Mouse (Mus musculus) macrophage (primary cell): ENCODE measurements around the gene Fcer1g. TPM values are rescaled to one million over a fixed set of nuclear protein-coding genes. Genes with fewer than 3 reads are reported as not detected.

Source experiments
- H3K27ac ChIP-seq: fragments of 350-480 bp; formaldehyde crosslinking; 2 replicates; pipeline ENCODE4 v1.9.0; 2021
- H3K36me3 ChIP-seq: fragments of 350-480 bp; formaldehyde crosslinking; 2 replicates; pipeline ENCODE4 v1.9.0; 2021; ENCODE audit errors: inconsistent target
- H3K4me3 ChIP-seq: fragments of 350-480 bp; formaldehyde crosslinking; 2 replicates; pipeline ENCODE4 v1.9.0; 2021; ENCODE audit errors: inconsistent target
- H3K79me2 ChIP-seq: fragments of 350-480 bp; formaldehyde crosslinking; 2 replicates; pipeline ENCODE4 v1.9.0; 2021; ENCODE audit errors: inconsistent target
- WGBS: methylation state at CpG from one replicate; pipeline ENCODE4 v1.1.7; 2026; ENCODE audit warnings: inconsistent platforms; ENCODE audit not compliant: missing documents; 5-methylcytosine and 5-hydroxymethylcytosine counted together
- polyA plus RNA-seq: library from polyadenylated mRNA; stranded (reverse); fragments of 250-400 nt; gene quantifications from 3 replicates; pipeline ENCODE4 v1.2.4, GENCODE M21; 2018; ENCODE audit warnings: inconsistent platforms

The Fcer1g gene
- polyA plus RNA-seq, 1 experiment from 2014 or later: 1,664 TPM

DNA sequence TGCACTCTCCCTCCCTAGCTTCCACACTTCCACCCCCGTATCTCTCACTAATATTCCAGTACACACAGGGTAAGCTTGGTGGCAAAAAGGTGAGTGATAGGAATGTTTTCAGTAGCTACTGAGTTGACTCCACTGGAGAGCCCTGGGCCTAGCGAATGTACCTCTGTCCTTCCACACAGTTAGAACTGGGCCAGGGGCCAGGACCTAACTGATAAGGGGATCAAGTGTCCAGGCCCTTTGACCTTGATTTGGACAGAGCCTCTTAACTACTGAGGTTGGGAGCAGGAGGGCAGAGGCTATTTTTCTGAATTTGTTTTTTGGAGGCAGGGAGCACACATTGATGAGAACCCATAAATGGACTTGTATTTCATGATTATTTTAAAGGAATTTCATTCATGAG, 10.4 kb downstream of the Fcer1g start:
- Histone ChIP-seq H3K4me3 (no peak overlapping the region), H3K27ac (no peak overlapping the region), H3K79me2 (peaks cover 24% of the 10 kb centered on the region), H3K36me3 (peaks cover 17% of the 10 kb centered on the region)
- 90% methylated on average over 2 of the region's 2 CpGs for WGBS

DNA sequence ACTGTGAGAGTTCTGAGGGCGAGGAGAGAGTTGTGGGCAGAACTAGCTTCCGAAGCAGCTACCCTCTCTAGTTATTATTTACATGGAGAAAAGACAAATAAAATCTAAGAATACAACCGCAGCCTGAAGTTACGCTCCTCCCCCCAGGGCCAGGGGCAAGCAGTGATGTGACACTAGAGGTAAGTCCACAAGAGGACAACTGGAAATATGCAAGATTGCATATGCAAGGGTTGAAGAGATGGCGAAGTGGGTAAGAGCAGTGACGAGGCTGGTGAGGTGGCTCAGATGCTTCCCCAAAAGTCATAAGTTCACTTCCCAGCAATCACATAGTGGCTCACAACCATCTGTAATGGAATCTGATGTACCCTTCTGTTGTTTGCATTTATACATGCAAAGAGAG, 11.0 kb downstream of the Fcer1g start:
- Histone ChIP-seq H3K27ac (peak overlapping the region; percentile 72), H3K36me3 (peaks cover 23% of the 10 kb centered on the region), H3K4me3 (peak overlapping the region; percentile 88; the same call in 1 of the 2 replicates), H3K79me2 (peaks cover 18% of the 10 kb centered on the region)
- WGBS: 74% methylated on average over 6 of the region's 6 CpGs

DNA sequence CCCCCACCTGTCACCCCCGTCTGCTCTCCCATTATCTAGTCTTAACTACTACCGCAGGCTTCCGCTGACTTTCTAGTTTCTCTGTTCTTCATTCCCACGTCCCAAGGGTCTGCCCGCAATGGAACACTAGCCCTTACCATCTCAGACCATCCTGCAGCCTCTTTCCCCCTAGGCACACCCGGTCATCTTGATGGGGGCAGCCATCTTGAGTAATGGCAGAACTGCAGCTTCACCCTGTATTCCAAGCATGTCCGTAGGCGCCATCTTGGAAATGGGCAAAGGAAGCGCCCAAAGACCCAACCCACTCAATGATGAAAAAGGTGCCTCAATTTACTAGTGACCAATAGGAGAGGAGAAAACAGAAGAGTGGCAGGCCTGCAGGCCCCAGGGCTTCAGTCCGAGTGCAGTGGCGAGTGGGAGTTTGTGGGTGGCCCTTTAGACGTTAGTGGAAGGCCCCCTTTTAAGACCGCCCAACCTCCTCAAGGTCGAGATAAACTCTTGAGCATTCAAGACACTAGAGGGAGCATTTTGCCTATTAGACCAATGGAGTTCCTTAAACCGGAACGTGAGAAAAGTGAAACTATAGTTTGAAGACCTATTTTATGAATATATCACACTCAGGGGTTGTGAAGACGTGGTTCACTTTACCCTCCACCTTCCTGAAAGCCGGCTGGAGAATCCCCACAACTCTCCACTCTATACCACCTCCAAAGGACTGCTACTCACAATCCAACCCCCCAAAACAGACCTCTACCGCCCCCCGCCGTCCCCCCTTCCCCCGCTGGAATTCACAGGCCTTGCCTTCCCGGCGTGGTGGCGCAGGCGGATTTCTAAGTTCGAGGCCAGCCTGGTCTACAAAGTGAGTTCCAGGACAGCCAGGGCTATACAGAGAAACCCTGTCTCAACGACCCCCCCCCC, 11.7 kb downstream of the Fcer1g start, which contains the start of gene Tomm40l:
Gene Tomm40l, minus strand, starts transcription at position 277 of the 918 bp plus-strand sequence.
- Histone ChIP-seq H3K4me3 (peak within 1 kb of the TSS; percentile 88), H3K36me3 (peaks cover 23% of the 10 kb centered on the region), H3K79me2 (peaks cover 11% of the 10 kb centered on the region; the same call in 1 of the 2 replicates), H3K27ac (peak within 1 kb of the TSS; percentile 73)
- WGBS: 4% methylated on average over 26 of the region's 28 CpGs

DNA sequence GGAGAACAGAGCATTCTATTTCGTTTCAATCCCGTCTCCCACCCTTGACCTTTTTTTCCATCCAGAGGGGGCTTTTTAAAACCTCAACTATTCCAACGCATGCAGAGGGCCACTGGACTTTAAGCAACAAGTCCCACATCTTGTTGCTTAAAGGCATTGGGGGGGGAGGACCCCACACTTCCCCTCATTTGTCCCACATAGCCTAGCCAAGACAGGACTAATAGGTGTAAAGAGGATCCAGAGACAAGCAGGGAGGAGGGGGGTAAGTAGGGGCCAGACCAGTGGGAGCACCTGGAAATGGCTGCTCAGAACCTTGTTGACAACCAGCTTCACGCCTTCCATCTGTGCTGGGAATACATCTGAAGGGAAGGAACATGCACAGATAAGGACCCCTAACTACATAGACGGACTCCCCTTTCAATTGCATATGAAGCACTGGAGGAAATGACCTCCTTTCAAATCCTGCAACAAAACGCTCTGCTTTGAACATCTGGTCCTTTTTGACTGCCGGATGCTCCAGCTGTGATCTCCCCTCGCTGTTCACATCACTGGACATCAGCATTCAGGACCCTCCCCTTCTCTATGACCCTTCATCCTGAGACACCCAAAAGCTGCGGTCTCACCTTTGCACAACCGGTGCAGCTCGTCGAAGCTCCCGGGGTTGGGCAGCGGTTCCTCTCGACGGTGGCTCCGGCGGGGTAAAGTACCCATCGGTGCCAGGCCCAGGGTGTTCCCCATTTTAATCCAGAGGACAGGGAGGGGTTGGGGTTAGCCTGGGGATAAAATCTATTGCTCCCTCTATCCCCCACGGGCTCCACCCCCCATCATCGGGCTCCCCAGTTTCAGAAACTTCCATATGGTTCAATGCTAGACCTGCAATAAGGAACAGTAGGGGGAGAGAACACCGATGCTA, 12.6 kb downstream of the Fcer1g start:
- Histone ChIP-seq H3K27ac (peak overlapping the region; percentile 73), H3K4me3 (peak overlapping the region; percentile 88), H3K36me3 (peaks cover 23% of the 10 kb centered on the region), H3K79me2 (peaks cover 10% of the 10 kb centered on the region; the same call in 1 of the 2 replicates)
- WGBS: 10% methylated on average over 22 of the region's 22 CpGs

DNA sequence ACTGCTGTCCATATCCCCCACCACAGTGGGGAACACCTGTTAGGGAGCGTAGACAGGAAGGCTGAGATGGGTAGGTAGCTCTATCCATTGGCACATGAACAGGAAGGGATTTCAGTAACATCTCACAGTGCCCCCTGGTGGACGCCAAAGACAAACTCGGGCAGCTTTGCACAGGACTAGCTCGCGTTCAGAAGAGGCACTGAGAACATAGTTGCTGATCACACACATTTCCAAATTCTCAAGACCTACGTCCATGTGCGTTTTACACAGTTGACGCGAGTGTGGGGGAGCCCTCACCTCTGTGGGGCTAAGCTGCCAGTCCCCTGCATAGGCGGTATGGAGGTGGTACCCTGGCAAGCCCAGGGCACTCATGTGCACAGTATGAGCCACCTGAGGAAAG, 13.3 kb downstream of the Fcer1g start:
- Histone ChIP-seq H3K27ac (peak overlapping the region; percentile 73), H3K79me2 (peaks cover 10% of the 10 kb centered on the region; the same call in 1 of the 2 replicates), H3K4me3 (no peak overlapping the region; the same call in 1 of the 2 replicates), H3K36me3 (peaks cover 23% of the 10 kb centered on the region)
- WGBS: 16% methylated on average over 10 of the region's 10 CpGs

DNA sequence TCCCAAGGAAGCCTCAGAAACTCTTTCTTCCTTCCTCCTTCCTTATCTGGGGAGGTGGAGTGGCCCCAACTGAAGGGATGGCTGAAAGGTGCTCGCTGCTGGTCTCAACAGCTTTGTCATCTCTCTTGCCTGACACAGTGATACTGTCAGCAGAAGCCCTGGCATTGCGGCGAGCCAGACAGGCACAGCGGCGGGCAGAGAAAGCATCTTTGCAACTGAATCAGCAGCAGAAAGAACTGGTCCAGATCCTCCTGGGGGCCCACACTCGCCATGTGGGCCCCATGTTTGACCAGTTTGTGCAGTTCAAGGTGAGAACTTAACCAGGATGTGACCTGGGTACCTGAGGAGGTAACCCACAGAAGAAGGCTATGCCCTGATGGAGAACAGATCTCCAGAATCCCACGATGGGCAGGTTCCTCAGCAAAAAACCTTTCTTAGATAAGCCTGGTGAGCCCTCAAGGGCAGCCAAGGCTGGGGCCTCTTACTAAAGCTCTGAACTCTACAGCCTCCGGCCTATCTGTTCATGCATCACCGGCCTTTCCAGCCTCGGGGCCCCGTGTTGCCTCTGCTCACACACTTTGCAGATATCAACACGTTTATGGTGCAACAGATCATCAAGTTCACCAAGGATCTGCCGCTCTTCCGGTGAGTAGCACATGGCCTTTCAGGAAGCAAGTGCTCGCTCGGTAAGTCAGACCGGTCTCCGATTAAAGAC, 17.8 kb downstream of the Fcer1g start:
- H3K36me3 ChIP-seq: peaks cover 23% of the 10 kb centered on the region
- WGBS: 87% methylated on average over 18 of the region's 18 CpGs
- no peak overlapping the region for H3K4me3 ChIP-seq
- peaks cover 5% of the 10 kb centered on the region; the same call in 1 of the 2 replicates for H3K79me2 ChIP-seq
- no peak overlapping the region for H3K27ac ChIP-seq

DNA sequence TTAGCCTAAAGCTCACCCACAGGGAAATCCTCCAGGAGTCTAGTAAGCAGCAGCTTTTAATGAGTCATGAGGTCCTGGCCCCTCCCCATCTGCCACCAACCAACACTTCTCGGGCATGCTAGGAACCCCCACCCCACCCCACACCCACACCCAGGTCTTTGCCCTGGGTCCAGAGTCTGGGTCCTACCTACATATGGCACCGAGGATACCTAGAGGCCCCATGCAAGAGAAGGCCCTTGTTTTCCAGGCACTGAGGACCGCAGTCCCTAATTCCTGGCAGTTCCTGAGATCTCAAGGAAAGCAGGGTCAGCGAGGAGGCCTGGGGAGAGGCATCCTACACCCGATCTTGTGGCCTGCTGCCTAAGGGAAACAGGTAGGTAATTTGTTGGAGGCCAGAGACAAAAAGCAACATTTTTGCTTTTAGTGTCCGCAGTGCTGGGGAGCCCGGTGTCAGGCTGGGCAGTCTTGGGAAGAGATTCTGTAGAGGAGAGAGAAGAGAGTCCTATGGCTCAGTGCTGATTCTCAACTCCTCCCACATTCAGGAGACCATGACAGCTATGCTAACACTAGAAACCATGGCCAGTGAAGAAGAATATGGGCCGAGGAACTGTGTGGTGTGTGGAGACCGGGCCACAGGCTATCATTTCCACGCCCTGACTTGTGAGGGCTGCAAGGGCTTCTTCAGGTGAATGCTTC, 20.2 kb downstream of the Fcer1g start, which contains the start of gene Nr1i3:
Gene Nr1i3, plus strand, starts transcription at position 170 of the 696 bp plus-strand sequence.
- peaks cover 8% of the 10 kb centered on the region; the same call in 1 of the 2 replicates for H3K36me3 ChIP-seq
- H3K79me2 ChIP-seq: no peaks in the 10 kb centered on the region
- no peak within 1 kb of the TSS for H3K4me3 ChIP-seq
- WGBS: 95% methylated on average over 10 of the region's 10 CpGs
- no peak within 1 kb of the TSS for H3K27ac ChIP-seq

DNA sequence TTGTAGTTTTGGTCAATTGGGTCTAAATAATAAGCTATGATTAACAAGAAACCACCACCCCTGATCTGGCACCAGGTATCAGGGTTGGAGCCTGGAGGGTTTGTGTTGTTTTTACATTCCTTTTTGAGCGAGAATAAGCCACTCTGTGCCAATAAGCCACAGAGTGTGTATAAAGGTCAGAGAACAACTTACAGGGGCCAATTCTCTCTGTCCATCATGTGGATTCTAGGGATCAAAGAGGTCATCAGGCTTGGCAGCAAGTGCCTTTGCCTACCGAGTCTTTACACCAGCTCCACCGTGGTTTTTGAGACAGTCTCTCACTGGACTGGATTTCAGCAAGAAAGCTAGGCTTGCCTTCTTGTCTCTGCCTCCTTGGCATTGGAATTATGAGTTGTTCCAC, 21.3 kb downstream of the Fcer1g start:
- Histone ChIP-seq H3K4me3 (no peak overlapping the region), H3K79me2 (no peaks in the 10 kb centered on the region), H3K36me3 (no peaks in the 10 kb centered on the region), H3K27ac (no peak overlapping the region)
- 96% methylated on average over 3 of the region's 3 CpGs for WGBS

DNA sequence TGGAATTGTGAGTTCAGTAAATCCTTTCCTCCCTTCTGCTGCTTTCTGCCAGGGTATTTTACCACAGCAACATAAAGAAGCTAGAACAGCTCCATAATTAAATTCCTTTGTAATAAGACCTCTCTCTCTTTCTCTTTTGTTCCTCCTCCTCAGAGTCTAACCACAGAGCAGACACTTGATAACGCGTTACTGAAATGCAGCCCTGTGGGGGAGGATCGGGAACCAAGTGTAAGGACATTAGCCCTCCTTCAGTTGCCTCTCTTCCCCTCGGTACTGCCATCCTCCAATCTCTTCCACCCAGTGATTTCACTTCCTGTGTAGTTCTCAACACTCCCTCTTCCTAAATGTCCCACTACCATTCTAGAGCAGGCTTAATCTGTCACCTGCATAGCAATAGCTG, 24.8 kb downstream of the Fcer1g start:
- no peak overlapping the region for H3K27ac ChIP-seq
- WGBS: 28% methylated on average over 3 of the region's 4 CpGs

DNA sequence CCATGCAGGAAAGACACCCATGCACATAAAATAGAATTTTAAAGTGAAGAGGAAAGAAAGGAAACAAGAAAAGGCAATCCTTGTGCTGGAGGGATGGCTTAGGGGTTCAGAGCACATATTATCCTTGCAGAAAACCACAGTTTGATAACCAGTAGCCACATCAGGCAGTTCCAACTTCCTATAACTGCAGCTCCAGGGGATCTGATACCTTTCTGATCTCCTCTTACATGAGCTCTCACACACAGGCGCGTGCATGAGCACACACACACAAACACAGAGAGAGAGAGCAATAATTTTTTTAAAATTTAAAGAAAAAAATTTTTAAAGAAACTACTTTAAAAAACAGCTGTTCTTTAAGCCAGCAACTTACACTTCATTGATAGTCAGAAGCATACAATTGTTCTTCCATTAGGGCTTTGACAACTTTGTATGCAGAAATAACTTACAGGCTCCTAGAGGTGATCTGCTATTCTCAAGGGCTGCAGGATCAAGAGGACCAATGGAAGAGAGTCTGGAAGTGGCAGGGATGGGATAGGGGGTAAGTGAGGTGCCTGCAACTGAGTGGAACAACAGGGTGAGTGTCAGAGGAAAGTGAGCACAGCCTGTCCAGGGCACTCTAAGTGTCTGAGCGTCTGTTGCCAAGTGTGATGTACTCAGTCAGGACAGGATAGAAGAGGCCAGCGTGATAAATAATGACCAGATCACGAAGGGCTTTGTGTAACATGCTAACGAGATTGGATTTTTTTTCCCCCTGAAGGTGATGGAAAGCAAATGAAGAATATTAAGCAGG, 28.3 kb downstream of the Fcer1g start:
- 77% methylated on average over 6 of the region's 6 CpGs for WGBS
- Histone ChIP-seq H3K36me3 (no peaks in the 10 kb centered on the region), H3K27ac (no peak overlapping the region), H3K79me2 (no peaks in the 10 kb centered on the region), H3K4me3 (no peak overlapping the region)

More for the DNA sequence above, 24.8 kb downstream of the Fcer1g start:
- no peaks in the 10 kb centered on the region for H3K36me3 ChIP-seq
- no peaks in the 10 kb centered on the region for H3K79me2 ChIP-seq
- H3K4me3 ChIP-seq: no peak overlapping the region

DNA sequence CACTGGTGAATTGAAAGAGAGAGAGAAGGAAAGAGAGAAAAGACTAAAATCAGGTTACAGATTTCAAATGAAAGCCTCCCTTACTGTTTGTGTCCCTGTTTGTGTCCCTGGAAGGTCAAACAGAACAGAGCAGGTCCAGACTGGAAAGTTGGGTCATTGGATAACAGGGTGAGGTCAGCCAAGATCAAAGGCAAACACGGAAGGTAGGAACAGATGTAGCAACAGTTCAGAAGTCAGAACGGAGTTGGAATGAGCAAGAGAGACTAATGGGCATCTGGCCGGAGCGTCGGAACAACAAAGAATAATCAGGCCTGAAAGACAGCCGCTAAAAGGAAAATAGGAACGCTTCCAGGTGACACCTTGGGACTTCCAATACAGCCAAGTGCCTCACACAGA, 29.9 kb downstream of the Fcer1g start:
- Histone ChIP-seq H3K79me2 (no peaks in the 10 kb centered on the region), H3K27ac (no peak overlapping the region), H3K4me3 (no peak overlapping the region), H3K36me3 (no peaks in the 10 kb centered on the region)
- WGBS: 96% methylated on average over 7 of the region's 7 CpGs

DNA sequence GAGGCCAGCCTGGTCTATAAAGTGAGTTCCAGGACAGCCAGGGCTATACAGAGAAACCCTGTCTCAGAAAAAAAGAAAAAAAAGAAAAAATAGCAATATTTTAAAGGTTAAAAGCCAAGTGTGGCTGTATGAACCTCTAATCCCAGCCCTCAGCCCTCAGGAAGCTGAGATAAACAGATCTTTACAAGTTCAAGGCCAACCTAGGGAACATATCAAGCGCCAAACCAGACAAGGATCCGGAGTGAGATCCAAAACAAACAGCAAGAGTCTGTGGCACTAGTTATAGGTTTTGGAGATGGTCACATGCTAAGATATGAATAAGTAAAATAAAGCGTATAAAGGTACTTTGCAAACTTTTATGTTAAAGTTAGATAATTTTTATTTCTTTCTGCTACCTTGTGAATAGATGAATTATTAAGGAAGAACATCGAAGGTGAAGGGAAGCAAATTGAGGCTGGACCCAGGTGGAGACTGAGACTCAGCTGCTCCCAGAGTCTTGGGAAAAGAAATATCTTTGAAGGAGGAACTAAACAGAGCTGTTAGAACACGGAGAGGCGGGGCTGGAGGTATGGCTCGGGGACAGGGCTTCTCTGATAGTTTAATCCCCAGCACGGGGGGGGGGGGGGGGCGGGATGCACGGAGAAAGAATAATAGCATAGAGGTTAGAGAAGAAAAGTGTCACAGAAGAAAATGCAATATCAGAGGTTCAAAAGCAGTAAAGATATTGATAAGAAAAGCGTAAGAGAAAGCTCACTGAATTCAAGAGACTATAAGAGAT, 30.5 kb downstream of the Fcer1g start:
- Histone ChIP-seq H3K27ac (no peak overlapping the region), H3K36me3 (no peaks in the 10 kb centered on the region), H3K4me3 (no peak overlapping the region), H3K79me2 (no peaks in the 10 kb centered on the region)
- WGBS: 71% methylated on average over 7 of the region's 11 CpGs
